Mouse (Mus musculus) adrenal gland, postnatal 14 days (tissue): ENCODE results near the gene Snapc4. TPM values are rescaled to one million over a fixed set of nuclear protein-coding genes. Genes with fewer than 3 reads are reported as not detected.
A peak's percentile ranks its signal among the peaks of the same experiment; 100 is the strongest.

Source experiments
- DNase-seq: peaks from one replicate; pipeline ENCODE4 v3.0.0; 2021; ENCODE audit warnings: mixed read lengths
- total RNA-seq: library from RNA; stranded (reverse); gene quantifications from 2 replicates; pipeline ENCODE4 v1.2.3, GENCODE M21; 2021

Gene Snapc4
- total RNA-seq, 1 experiment from 2014 or later, result 26.9 TPM

DNA sequence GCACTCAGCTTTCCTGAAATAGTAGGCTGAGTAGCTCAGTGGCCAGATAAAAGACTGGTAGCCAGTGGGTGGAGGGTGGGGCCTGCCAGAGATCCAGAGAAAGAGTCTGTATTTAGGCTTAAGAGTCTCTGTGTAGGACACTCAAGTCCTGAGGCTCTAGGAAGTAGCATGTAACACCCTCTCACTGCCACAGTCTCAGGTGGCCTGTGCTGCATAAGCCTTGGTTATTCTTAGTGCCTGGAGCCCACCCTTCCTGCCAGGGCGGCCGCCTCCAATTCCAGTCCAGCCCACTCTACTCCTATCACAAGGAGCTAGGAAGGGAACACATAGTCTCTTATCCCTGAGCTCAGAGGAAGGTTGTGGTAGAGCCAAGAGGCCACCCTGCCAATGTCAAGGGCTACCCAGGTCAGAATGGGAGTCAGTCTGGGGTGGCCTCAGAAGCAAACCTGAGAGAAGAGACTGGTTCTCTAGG, 38.9 kb downstream of the Snapc4 start:
- DNase-seq, result no peak

- peak; percentile 75 for DNase-seq
Measured at GRCm38 (mm10) chr2:26339204-26339551, 41.3 kb downstream of the Snapc4 start.

- DNase-seq, result no peak
Measured at GRCm38 (mm10) chr2:26338302-26339203, 41.9 kb downstream of the Snapc4 start.

DNA sequence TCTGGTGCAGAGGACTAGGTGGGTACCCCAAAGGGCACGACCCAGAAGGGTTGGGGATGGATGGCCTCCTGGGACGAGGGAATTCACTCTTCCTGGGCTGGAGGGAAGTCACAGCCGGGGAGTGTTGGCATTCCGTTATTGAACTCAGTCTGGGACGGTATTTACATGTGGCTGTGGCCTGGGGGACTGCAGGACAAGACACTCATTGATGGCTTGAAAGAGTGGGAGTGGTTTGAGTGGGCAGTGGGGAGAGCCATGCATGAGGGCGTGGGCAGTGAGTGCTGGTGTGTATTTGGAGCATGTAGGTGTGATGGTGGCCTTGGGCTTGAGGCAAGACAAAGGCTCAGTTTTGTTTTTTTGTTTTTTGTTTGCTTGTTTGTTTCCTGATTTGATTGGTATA, 49.8 kb downstream of the Snapc4 start:
- DNase-seq, result no peak

GRCm38 (mm10) chr2:26330056-26330468, 50.4 kb downstream of the Snapc4 start:
- DNase-seq, result no peak

GRCm38 (mm10) chr2:26329402-26329801, 51.1 kb downstream of the Snapc4 start:
- DNase-seq, result peak; percentile 84

- DNase-seq, result peak; percentile 60
Measured at GRCm38 (mm10) chr2:26327852-26328251, 52.6 kb downstream of the Snapc4 start.

DNA sequence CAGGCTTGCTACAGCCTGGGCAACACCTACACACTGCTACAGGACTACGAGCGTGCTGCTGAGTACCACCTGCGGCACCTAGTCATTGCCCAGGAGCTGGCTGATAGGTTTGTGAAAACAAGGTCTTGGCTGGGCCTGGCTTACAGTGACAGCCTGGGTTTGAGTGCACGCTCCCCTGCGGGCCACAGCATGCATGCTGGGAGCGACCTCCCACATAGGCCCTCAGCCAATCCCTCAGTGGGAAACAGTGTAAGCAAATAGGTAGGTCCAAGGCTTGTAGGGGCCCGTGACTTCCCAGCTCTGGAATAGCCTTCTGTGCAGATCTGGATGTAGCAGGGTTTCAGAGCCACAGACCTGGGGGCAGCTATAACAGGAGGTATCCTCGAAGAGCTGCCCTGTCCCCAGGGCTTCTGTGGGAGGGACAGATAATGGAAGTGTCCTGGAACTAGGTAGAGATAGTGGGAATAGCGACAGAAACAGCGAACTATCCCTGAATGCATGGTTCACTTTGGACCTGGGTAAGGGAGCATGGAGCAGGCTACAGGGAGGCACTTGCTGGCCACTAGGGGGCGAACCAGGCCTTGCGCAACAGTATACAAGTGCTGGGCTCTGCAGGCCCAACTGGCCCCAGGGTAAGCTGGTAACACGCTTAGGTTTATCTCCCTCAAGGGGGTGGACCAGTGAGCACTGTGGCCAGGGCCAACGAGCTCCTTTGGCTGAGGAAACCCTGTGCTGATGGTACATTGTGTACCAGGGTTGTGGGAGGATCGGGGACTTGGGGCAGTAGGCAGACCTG, 54.9 kb downstream of the Snapc4 start:
- DNase-seq, result peak; percentile 87

GRCm38 (mm10) chr2:26324917-26325316, 55.5 kb downstream of the Snapc4 start:
- peak; percentile 76 for DNase-seq

GRCm38 (mm10) chr2:26323589-26324325, 56.7 kb downstream of the Snapc4 start:
- DNase-seq, result no peak

DNA sequence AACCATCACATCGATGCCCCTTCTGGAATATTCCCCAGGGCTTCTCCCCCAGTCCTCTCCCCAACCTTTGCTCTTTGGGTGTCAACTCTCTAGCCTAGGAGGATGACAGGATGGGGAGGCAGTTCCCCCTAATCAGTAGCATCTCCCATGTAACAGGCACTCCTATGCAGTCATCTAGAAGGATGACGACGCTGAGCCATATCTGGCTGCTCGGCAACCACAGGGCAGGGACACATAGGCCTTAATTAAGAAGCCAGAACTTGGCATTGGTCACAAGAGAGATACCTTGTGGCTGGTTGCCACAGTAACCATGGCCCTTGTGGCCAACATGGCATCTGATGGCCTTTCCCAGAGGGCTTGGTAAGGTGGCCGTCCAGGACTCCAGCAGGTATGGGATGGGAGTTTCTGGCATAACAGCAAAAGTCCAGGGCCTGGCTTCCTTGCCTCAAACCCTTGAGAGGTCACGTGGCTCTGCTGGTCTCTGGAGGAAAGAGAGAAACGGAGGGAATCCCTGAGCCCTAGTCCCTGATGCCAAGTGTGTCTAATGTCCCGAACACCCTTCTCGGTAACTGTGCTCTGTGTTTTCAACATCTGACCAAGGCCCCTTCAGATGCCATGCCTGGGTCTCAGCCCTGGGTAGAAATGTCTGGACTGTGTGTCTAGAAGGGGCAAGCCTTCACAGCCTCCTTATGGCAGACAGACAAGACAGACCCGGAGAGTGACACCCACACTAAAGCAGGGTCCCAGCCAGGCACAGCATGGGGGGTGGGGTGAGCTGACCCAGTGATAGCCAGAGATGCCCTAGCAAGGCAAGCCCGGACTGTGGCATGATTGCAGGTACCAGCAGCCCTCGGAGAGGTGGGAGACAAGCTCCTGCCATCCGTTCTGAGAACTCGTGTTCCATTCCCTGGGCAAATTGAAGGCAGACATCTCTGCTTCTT, 59.9 kb downstream of the Snapc4 start:
- no peak for DNase-seq

- no peak for DNase-seq
Measured at GRCm38 (mm10) chr2:26319519-26320244, 60.8 kb downstream of the Snapc4 start.

- no peak for DNase-seq
Measured at GRCm38 (mm10) chr2:26319109-26319508, 61.3 kb downstream of the Snapc4 start.

DNA sequence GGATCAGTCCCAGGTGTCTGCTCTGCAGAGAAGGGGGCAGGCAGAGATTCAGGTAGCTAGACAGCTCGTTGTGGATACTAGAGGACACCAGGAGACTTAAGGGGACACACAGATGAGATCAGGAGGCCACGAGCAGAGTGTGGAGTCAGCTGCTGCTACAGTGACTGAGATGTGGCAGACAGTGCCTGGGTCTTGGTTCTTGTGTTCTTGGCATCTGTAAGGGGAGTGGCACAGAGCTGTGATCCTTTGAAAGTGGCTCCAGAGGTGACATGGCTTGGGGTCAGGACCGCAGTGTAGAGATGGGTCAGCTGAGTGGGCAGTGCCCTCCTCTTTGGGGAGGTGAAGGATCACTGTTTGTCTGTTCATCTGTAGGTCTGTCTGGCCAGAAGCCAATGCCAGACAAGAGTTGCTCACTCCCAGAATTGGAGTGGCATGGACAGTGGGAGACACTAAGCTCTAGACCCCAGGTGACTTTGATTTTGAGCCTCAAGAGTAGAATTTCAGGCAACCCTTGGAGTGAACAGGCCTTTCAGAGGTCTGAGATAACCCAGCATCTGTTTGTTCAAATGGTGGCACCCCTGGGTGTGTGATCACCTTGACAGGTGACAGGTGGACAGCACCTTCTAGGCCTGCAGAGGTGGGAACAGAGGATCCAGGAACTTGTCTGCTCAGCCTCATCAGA, 62.3 kb downstream of the Snapc4 start:
- DNase-seq, result no peak

DNA sequence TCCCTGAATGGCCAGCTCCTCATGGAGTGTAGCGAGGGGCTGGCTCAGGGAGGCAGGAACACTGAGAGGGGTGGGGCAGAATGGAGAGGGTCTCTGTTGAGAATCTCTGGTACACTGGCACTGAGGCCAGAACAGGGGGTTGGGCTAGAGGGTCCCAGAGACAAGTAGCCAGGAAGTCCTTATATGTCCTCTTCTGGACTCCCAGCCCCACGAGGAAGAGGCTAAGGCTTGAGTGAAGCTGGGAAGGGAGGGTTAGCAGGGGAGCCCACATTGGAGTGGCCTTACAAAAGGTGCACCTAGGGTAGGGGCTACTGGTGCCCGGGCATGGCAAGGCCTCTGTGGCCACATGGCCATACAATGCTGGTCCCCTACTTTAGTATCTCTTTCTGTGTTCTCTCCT, 63.1 kb downstream of the Snapc4 start:
- no peak for DNase-seq

DNA sequence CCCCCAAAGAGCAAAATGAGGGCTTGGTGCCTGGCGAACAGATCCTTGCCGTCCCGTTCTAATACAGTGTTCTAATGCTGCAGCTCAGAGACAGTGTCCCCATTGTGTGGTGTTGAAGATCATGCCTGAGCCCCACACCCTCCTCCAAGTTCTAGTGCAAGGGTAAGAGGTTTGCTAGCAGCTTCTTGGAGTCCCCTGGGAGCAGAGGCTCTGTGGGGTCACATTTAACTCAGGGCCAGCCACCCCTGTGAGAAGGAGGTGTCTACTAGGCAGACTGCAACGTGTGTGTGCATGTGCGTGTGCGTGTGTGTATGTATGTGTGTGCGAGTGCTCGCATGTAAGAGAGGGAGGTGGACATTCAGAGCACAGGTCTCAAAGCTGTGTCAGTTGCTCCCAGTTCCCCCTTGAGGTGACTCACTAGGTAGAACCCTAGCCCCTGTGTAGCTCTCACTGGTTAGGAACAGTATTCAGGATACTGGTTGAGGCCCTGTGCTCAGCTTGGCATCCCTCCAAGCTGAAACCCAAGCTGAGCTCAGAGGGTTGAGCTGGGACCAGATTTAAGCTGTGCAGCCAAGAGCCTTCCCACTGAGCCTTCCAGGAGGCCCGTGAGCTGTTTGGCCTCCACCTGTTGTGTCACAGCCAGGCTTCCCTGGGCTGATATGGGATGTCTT, 63.7 kb downstream of the Snapc4 start:
- DNase-seq, result no peak

GRCm38 (mm10) chr2:26315925-26316311, 64.5 kb downstream of the Snapc4 start:
- peak; percentile 59 for DNase-seq

GRCm38 (mm10) chr2:26315072-26315924, 65.2 kb downstream of the Snapc4 start, which contains the start of gene Gpsm1:
Gene Gpsm1, plus strand, starts transcription at chr2:26315515.
- peak; percentile 88 for DNase-seq
